Mouse (Mus musculus) ovary, postnatal 10 days (tissue): Measurements from ENCODE around the gene Ccdc136.
A peak's percentile ranks its signal among the peaks of the same experiment; 100 is the strongest.

Source experiments
- DNase-seq: peaks from one replicate; pipeline ENCODE4 v3.0.0; 2022; ENCODE audit warnings: low spot score

Ccdc136 gene

GRCm38 (mm10) chr6:29439251-29439650 lies 43.1 kb downstream of the Ccdc136 start:
- DNase-seq: no peak

- DNase-seq: no peak
These were observed 43.7 kb downstream of the Ccdc136 start for GRCm38 (mm10) chr6:29439789-29440188.

GRCm38 (mm10) chr6:29444773-29445172 lies 48.7 kb downstream of the Ccdc136 start:
- DNase-seq: no peak

- DNase-seq: no peak
These were observed 49.2 kb downstream of the Ccdc136 start for GRCm38 (mm10) chr6:29445354-29445753.

GRCm38 (mm10) chr6:29449858-29450257 lies 53.7 kb downstream of the Ccdc136 start:
- no peak for DNase-seq

GRCm38 (mm10) chr6:29450667-29451066 lies 54.6 kb downstream of the Ccdc136 start:
- no peak for DNase-seq

GRCm38 (mm10) chr6:29461502-29461901 lies 65.4 kb downstream of the Ccdc136 start:
- DNase-seq: no peak

GRCm38 (mm10) chr6:29463388-29463787 lies 67.3 kb downstream of the Ccdc136 start:
- no peak for DNase-seq

- DNase-seq: peak; percentile 73
These were observed 71.7 kb downstream of the Ccdc136 start, which contains the start of gene Atp6v1f for GRCm38 (mm10) chr6:29467583-29468354. Gene Atp6v1f, plus strand, starts transcription at chr6:29467718.

GRCm38 (mm10) chr6:29468851-29469250 lies 72.7 kb downstream of the Ccdc136 start:
- DNase-seq: no peak

GRCm38 (mm10) chr6:29471137-29471536 lies 75.0 kb downstream of the Ccdc136 start, which contains the start of gene Atp6v1fnb:
Gene Atp6v1fnb, plus strand, starts transcription at chr6:29471437.
- no peak for DNase-seq

- DNase-seq: peak; percentile 29
These were observed 78.0 kb downstream of the Ccdc136 start for GRCm38 (mm10) chr6:29473941-29474691.

GRCm38 (mm10) chr6:29474736-29475135 lies 78.6 kb downstream of the Ccdc136 start:
- DNase-seq: no peak
